Mouse (Mus musculus) layer of hippocampus, adult 8-10 months (tissue): Measurements from ENCODE around the gene Tubb4b. TPM values are rescaled to one million over a fixed set of nuclear protein-coding genes. Genes with fewer than 3 reads are reported as not detected.
"Not testable (repeated sequence)": the region's sequence is repeated elsewhere in the genome, so short reads cannot be mapped to it uniquely, and the experiment has no call there.

ENCODE experiments used
- DNase-seq, 2 experiments: peaks; one replicate each; pipeline ENCODE4 v3.0.0; 2022; ENCODE audit warnings: low spot score in 2 of 2
- total RNA-seq, 4 experiments: library from RNA; stranded (reverse); gene quantifications; 2 replicates each; pipeline ENCODE4 v1.2.4; 2022

The Tubb4b gene
- 100 to 1,000 TPM; 303 to 348 (median 313) TPM for total RNA-seq

- DNase-seq = no peak
Measured at GRCm38 (mm10) chr2:25224492-25224765, at the start of gene Tubb4b. Gene Tubb4b, minus strand, starts transcription at chr2:25224702.

- DNase-seq = no peak
Measured at GRCm38 (mm10) chr2:25273010-25273409, 48.5 kb upstream of the Tubb4b start.

- no peak for DNase-seq
Measured at GRCm38 (mm10) chr2:25272515-25272914, 48.0 kb upstream of the Tubb4b start.

- DNase-seq = peak; percentile 95 to 97
Measured at GRCm38 (mm10) chr2:25271827-25272511, 47.5 kb upstream of the Tubb4b start, which contains the start of the genes Ssna1 and Anapc2. Gene Ssna1, minus strand, starts transcription at chr2:25272438. Gene Anapc2, plus strand, starts transcription at chr2:25272478.

GRCm38 (mm10) chr2:25267746-25268309, 43.3 kb upstream of the Tubb4b start:
- no peak for DNase-seq

GRCm38 (mm10) chr2:25267241-25267640, 42.7 kb upstream of the Tubb4b start:
- no peak for DNase-seq

GRCm38 (mm10) chr2:25266720-25267119, 42.2 kb upstream of the Tubb4b start:
- DNase-seq = peak; percentile 79 to 85

GRCm38 (mm10) chr2:25265897-25266656, 41.6 kb upstream of the Tubb4b start:
- DNase-seq = peak in 1 of 2 experiments; percentile 53

GRCm38 (mm10) chr2:25264851-25265250, 40.3 kb upstream of the Tubb4b start:
- no peak for DNase-seq

GRCm38 (mm10) chr2:25264286-25264660, 39.8 kb upstream of the Tubb4b start:
- DNase-seq = no peak

- no peak for DNase-seq
Measured at GRCm38 (mm10) chr2:25263623-25264285, 39.3 kb upstream of the Tubb4b start.

GRCm38 (mm10) chr2:25262795-25263622, 38.5 kb upstream of the Tubb4b start:
- DNase-seq = no peak

- DNase-seq = peak; percentile 94 to 97
Measured at GRCm38 (mm10) chr2:25262291-25262767, 37.8 kb upstream of the Tubb4b start, which contains the start of gene Tprn. Gene Tprn, plus strand, starts transcription at chr2:25262618.

GRCm38 (mm10) chr2:25261870-25262269, 37.4 kb upstream of the Tubb4b start:
- DNase-seq = peak in 1 of 2 experiments; percentile 47

- DNase-seq = no peak
Measured at GRCm38 (mm10) chr2:25258887-25259286, 34.4 kb upstream of the Tubb4b start.

GRCm38 (mm10) chr2:25257250-25257649, 32.7 kb upstream of the Tubb4b start:
- DNase-seq = not testable (repeated sequence)

- not testable (repeated sequence) for DNase-seq
Measured at GRCm38 (mm10) chr2:25256443-25257109, 32.1 kb upstream of the Tubb4b start.

- peak in 1 of 2 experiments; percentile 78 for DNase-seq
Measured at GRCm38 (mm10) chr2:25255284-25255779, 30.8 kb upstream of the Tubb4b start, which contains the start of gene Tmem203. Gene Tmem203, plus strand, starts transcription at chr2:25255439.

GRCm38 (mm10) chr2:25252331-25252730, 27.8 kb upstream of the Tubb4b start:
- DNase-seq = no peak
